Mouse (Mus musculus) kidney, embryonic 14.5 days (tissue): ENCODE data around the gene Pip5k1c. TPM values are rescaled to one million over a fixed set of nuclear protein-coding genes. Genes with fewer than 3 reads are reported as not detected.

Experiments used
- ATAC-seq: fragments of 200-750 bp; cut with Nextera tagmentation; 2 replicates; pipeline ENCODE4 v1.8.0; 2017; ENCODE audit warnings: moderate number of reproducible peaks, mild to moderate bottlenecking, moderate TSS enrichment, moderate library complexity; ENCODE audit not compliant: low FRiP score, low TSS enrichment
- H3K27ac ChIP-seq: fragments of 300-500 bp; sonication (generic); 2 replicates; pipeline ENCODE4 v1.5.1; 2014; ENCODE audit warnings: low read depth, mild to moderate bottlenecking, low read length, moderate library complexity, mixed read lengths
- H3K27me3 ChIP-seq: fragments of 300-500 bp; sonication (generic); 2 replicates; pipeline ENCODE4 v1.6.1; 2014; ENCODE audit warnings: mild to moderate bottlenecking, low read length; ENCODE audit not compliant: control insufficient read depth, insufficient read depth
- H3K36me3 ChIP-seq: fragments of 300-500 bp; sonication (generic); 2 replicates; pipeline ENCODE4 v1.6.1; 2014; ENCODE audit warnings: low read length, mixed read lengths; ENCODE audit not compliant: control insufficient read depth, insufficient read depth
- H3K4me1 ChIP-seq: fragments of 300-500 bp; sonication (generic); 2 replicates; pipeline ENCODE4 v1.6.1; 2014; ENCODE audit warnings: low read length, mixed read lengths; ENCODE audit not compliant: control insufficient read depth, insufficient read depth
- H3K4me2 ChIP-seq: fragments of 300-500 bp; sonication (generic); replicated peaks from 2 replicates; pipeline ENCODE4 v1.6.1; 2014; ENCODE audit warnings: low read depth, mild to moderate bottlenecking, low read length
- H3K4me3 ChIP-seq: fragments of 300-500 bp; sonication (generic); 2 replicates; pipeline ENCODE4 v1.5.1; 2014; ENCODE audit warnings: mild to moderate bottlenecking, low read length
- H3K9ac ChIP-seq: fragments of 300-500 bp; sonication (generic); 2 replicates; pipeline ENCODE4 v1.6.1; 2014; ENCODE audit warnings: low read depth, mild to moderate bottlenecking, low read length, moderate library complexity
- H3K9me3 ChIP-seq: fragments of 300-500 bp; sonication (generic); 2 replicates; pipeline ENCODE4 v1.6.1; 2016; ENCODE audit warnings: low read length; ENCODE audit not compliant: control insufficient read depth
- WGBS: fragments of 180-500 bp; shearing (Covaris S2); extraction: QIAGEN DNeasy Blood & Tissue Kit; methylation state at CpG from one replicate; pipeline ENCODE4 v1.1.7; 2014; 5-methylcytosine and 5-hydroxymethylcytosine counted together
- polyA plus RNA-seq: library from polyadenylated mRNA; unstranded; fragments of >200 nt; fragmentation: Nextera tagmentation; extraction: Ambion mirVana; gene quantifications from 2 replicates; pipeline ENCODE4 v1.2.1, GENCODE M21; 2014

Pip5k1c gene
- polyA plus RNA-seq, result 25.4 and 60.7 TPM in 2 replicates

DNA sequence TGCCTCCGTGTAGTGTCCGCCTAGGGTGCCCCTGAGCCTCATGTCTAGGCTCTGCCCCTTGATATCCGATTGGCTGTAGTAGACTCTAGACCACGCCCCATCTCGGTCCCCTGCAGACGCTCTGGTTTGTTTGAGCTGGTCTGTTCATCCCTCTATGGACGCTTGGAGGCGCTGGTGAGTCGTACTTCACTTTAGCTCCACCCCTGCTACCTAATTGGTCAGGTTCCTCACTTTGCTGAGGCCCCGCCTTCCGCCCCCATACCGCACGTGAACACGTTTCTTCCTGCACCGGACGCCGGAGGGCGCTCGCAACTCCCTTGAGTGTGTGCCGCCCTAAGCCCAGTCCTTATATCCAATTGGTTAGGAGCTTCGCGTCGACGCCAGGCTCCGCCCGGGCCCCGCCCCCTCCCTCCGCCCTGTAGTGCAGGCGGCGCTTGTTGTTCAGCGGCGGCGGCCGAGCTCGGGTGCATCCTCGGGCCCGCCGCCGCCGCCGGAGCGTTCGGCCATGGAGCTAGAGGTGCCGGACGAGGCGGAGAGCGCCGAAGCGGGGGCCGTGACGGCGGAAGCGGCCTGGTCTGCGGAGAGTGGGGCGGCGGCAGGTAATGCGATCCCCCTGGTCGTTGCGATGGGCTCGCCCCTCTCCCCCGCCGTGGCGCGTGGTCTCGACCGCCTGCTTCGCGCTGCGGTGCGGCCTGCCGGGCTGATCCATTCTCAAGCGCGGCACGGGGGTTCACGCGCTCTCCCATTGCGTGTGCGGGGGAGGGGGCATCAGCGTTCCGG is at the start of gene Pip5k1c:
Pip5k1c (plus strand) TSS at position 410 of the 780 bp plus-strand sequence.
- Histone ChIP-seq H3K36me3 (no peaks in the 10 kb centered on the region), H3K4me3 (peak within 1 kb of the TSS; percentile 77), H3K27ac (peak within 1 kb of the TSS; percentile 40), H3K4me2 (peak within 1 kb of the TSS; percentile 99), H3K4me1 (peaks cover 29% of the 10 kb centered on the region), H3K9ac (peak within 1 kb of the TSS; percentile 50), H3K9me3 (no peaks in the 10 kb centered on the region), H3K27me3 (peaks cover 16% of the 10 kb centered on the region)
- ATAC-seq, result peak; percentile 95
- WGBS, result under 1% methylated on average over 66 of the region's 80 CpGs

DNA sequence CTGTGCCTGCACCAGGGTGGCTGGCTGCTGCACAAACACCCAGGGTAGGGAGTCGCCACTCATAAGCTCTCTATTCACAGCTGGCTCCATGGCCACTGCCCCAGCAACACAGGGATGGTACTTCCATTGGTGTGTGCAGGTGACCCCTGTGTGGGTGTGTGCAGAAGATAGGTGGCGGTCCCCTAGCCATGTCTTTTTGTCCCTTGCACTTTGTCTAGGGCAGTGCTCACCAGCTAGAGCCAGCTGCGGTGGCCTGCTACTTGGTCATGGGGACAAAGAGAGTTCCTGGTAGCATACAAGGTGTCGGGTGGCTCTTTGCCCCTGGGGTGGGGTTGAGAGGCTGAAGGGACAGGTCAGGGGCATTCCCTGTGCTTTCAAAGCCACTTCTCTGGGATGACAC is 48.6 kb upstream of the Pip5k1c start:
- 79% methylated on average over 4 of the region's 4 CpGs for WGBS
- Histone ChIP-seq H3K9ac (no peak overlapping the region), H3K4me2 (no peak overlapping the region), H3K27me3 (peaks cover 17% of the 10 kb centered on the region), H3K4me3 (no peak overlapping the region), H3K36me3 (no peaks in the 10 kb centered on the region), H3K27ac (no peak overlapping the region), H3K4me1 (peaks cover 5% of the 10 kb centered on the region; the same call in 1 of the 2 replicates), H3K9me3 (no peaks in the 10 kb centered on the region)
- ATAC-seq, result no peak

DNA sequence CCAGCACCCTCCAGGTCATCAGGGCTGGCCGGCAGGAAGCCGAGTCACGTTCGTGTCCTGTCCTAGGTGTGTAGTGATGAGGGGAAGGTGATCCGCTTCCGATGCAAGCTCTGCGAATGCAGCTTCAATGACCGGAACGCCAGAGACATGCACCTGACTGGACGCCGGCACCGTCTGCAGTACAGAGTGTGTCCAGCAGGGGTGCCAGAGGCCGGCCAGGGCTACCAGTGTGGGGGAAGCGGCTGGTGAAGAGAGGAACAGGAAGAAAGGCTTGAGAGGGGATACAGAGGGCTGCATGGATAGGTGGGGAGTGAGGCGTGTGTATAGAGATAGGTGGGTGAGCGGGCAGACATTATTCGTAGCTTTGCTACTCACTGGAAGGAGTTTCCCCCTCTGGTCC is 48.2 kb upstream of the Pip5k1c start:
- peak; percentile 56; the same call in 1 of the 2 replicates for ATAC-seq
- Histone ChIP-seq H3K27me3 (peaks cover 14% of the 10 kb centered on the region; the same call in 1 of the 2 replicates), H3K9ac (no peak overlapping the region), H3K4me1 (peaks cover 5% of the 10 kb centered on the region; the same call in 1 of the 2 replicates), H3K27ac (no peak overlapping the region), H3K4me3 (no peak overlapping the region), H3K36me3 (no peaks in the 10 kb centered on the region), H3K4me2 (no peak overlapping the region), H3K9me3 (no peaks in the 10 kb centered on the region)
- WGBS, result 6% methylated on average over 17 of the region's 17 CpGs

DNA sequence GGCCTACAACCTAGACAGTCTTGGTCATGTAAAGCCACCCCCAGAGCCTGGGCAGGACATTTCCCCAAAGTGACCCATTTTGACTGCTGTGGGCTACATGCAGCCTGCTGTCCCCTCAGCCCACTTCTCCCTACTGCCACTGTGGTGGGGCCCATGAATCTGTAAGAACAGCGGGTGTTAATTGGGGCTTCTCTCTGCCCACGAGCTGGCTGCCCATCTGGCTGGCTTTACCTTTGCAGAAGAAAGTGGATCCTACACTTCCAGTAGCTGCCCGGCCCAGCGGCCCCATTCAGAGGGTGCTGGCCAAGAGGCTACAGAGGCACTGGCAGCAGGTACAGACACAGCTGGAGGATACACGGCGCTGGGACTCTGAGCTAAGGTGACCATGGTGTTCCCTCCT is 47.6 kb upstream of the Pip5k1c start:
- no peak for ATAC-seq
- Histone ChIP-seq H3K27me3 (peaks cover 9% of the 10 kb centered on the region; the same call in 1 of the 2 replicates), H3K9ac (no peak overlapping the region), H3K4me3 (no peak overlapping the region), H3K4me2 (no peak overlapping the region), H3K9me3 (no peaks in the 10 kb centered on the region), H3K36me3 (no peaks in the 10 kb centered on the region), H3K27ac (no peak overlapping the region), H3K4me1 (peaks cover under 1% of the 10 kb centered on the region; the same call in 1 of the 2 replicates)
- WGBS, result 89% methylated on average over 6 of the region's 6 CpGs

DNA sequence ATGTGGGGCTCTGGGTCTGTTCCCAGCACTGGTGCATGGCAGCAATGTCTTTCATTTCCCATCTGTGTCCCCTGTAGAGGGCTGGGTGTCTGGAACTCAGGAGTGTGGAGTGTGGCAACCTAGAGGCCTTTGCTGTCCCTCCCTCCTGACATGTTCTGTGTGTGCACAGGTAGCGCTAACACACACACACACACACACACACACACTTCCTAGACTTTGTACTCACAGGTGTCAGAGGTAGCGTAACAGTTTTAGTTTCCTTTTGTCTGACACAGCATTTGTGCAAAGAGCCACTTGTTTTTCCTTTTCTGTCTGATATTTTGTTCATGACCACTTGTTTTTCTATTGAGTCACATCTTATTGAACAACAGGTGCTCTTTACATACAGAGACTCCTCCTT is 45.0 kb upstream of the Pip5k1c start:
- Histone ChIP-seq H3K9ac (no peak overlapping the region), H3K4me2 (no peak overlapping the region), H3K27ac (no peak overlapping the region), H3K4me3 (no peak overlapping the region), H3K9me3 (no peaks in the 10 kb centered on the region), H3K27me3 (peaks cover 11% of the 10 kb centered on the region; the same call in 1 of the 2 replicates), H3K36me3 (no peaks in the 10 kb centered on the region), H3K4me1 (0 out of 2 replicates have a peak, but pooled peaks cover under 1% of the 10 kb centered on the region)
- no peak for ATAC-seq
- WGBS, result 90% methylated on average over 2 of the region's 2 CpGs

DNA sequence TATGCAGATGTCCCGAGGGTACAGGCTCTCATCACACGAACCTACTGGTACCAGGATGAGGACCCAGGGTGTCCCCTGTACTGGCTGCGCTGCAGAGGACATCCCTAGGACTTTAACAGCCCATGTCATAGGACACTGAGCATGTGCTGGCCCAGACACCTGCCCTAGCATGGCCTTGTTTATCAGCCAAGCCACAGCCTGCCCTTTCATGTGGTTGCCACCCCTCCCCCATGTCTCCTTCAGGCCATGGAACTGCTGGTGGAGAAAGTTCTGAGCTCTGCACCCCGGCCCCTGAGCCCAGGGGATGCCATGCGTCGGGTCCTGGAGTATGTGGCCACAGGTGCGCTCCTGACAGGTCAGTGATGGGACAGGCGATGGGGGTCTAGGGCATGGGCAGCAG is 43.3 kb upstream of the Pip5k1c start:
- 80% methylated on average over 8 of the region's 8 CpGs for WGBS
- no peak overlapping the region for H3K9ac ChIP-seq
- no peak overlapping the region for H3K4me2 ChIP-seq
- no peak overlapping the region for H3K4me3 ChIP-seq
- no peak for ATAC-seq
- 0 out of 2 replicates have a peak, but pooled peaks cover 3% of the 10 kb centered on the region for H3K4me1 ChIP-seq
- H3K36me3 ChIP-seq, result no peaks in the 10 kb centered on the region
- no peaks in the 10 kb centered on the region for H3K9me3 ChIP-seq
- H3K27me3 ChIP-seq, result peaks cover 25% of the 10 kb centered on the region; the same call in 1 of the 2 replicates
- H3K27ac ChIP-seq, result no peak overlapping the region

DNA sequence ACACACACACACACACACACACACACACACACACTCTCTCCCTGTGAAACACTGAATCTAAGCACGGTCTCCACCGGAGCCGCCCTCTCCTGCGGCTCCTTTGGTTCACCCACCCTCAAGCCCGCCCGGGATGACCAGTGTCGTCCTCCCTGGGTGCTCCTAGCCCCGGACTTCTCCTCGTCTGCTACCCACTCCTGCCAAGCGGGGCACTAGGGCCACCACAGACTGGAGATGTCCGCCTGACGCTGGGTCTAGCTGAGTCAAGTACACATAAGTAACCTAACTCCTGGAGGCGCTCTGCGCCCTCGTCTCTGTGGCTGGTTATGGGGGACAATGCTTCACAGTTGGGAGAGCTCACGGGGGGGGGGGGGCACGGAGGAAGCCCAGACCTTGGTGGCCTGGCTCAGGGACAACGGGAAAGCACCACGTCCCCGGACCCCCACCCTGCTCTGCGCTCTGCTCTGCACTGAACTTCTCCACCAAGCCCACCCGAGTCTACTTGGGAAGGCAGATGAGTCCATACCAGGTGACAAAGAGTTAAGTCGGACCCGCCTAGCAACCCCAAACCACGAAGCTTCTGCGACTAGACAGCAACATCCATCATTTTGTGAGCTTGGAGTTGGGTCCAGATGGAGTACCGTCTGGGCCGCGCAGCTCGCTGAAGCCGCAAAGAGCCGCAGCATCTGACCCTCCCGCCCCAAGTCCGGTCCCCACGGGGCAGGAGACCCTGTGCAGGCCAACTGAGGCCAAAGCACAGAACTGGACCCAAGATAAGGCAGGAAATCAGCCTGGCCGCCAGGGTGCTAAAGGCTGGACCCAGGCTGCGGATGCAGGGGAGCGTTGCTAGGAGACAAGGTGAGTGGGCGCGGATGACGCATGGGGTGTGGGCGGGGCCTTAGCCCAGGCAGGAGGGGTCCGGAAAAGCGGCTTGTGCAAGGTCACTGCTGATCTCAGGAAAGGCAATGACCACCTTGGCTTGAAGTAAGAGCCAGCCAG is 40.0 kb upstream of the Pip5k1c start, which contains the start of gene Matk:
Matk (plus strand) TSS at position 512 of the 996 bp plus-strand sequence.
- H3K36me3 ChIP-seq, result no peaks in the 10 kb centered on the region
- no peak within 1 kb of the TSS for H3K4me2 ChIP-seq
- H3K4me3 ChIP-seq, result peak within 1 kb of the TSS; percentile 8; the same call in 1 of the 2 replicates
- H3K9ac ChIP-seq, result no peak within 1 kb of the TSS
- 10% methylated on average over 44 of the region's 44 CpGs for WGBS
- H3K27ac ChIP-seq, result no peak within 1 kb of the TSS
- H3K27me3 ChIP-seq, result peaks cover 41% of the 10 kb centered on the region
- ATAC-seq, result peak; percentile 38; the same call in 1 of the 2 replicates
- no peaks in the 10 kb centered on the region for H3K9me3 ChIP-seq
- H3K4me1 ChIP-seq, result 0 out of 2 replicates have a peak, but pooled peaks cover 5% of the 10 kb centered on the region

DNA sequence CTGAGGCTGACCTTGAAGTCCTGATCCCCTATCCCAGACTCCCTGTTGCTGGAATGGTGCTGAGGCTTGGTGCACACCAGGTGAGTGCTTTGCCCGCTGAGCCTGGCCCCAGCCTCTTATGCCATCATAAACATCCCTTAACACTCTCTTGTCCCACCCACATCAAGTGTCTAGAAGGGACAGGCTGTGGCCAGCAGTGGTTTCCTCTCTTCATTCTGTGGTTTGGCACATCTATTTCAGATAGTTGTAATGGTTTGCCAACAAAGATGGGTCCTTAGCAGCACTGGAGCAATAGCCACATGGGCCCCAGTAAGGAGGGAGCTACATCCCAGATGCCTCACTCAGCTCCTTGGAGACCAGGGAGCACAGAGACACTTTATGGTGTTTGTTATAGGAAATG is 37.9 kb upstream of the Pip5k1c start:
- H3K9me3 ChIP-seq, result no peaks in the 10 kb centered on the region
- no peak overlapping the region for H3K9ac ChIP-seq
- peaks cover 55% of the 10 kb centered on the region for H3K27me3 ChIP-seq
- 39% methylated on average over 1 of the region's 1 CpGs for WGBS
- no peak overlapping the region for H3K4me3 ChIP-seq
- no peaks in the 10 kb centered on the region for H3K36me3 ChIP-seq
- no peak for ATAC-seq
- H3K4me2 ChIP-seq, result no peak overlapping the region
- H3K27ac ChIP-seq, result no peak overlapping the region
- 0 out of 2 replicates have a peak, but pooled peaks cover 10% of the 10 kb centered on the region for H3K4me1 ChIP-seq
